Mouse (Mus musculus) ZHBTc4 (cell line): ENCODE results near the gene Borcs6.

ENCODE experiments used
- DNase-seq: peaks from one replicate; pipeline ENCODE4 v3.0.0-alpha.2; 2011; ENCODE audit warnings: low read depth, low spot score

Borcs6 gene

GRCm38 (mm10) chr11:69048151-69048550 is 11.4 kb upstream of the Borcs6 start:
- no peak for DNase-seq

DNA sequence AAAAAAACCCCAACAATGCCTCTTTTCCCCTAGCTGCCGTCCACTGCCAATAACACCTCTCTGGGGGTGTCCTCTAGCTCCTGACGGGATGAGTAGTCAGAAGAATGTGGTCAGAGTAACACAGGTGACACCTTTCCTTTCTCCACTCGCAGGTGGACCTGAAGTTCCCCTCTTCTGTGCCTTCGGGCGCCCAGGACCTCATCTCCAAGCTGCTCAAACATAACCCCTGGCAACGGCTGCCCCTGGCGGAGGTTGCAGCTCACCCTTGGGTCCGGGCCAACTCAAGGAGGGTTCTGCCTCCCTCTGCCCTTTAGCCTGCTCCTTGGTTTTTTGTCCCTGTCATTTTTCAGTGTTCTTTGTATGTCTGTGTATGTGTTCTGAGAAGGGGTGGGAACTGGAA is 8.8 kb upstream of the Borcs6 start:
- DNase-seq, result no peak

- DNase-seq, result no peak
Observed at GRCm38 (mm10) chr11:69051771-69052170, 7.7 kb upstream of the Borcs6 start.

- DNase-seq, result no peak
Observed at GRCm38 (mm10) chr11:69052824-69053421, 6.6 kb upstream of the Borcs6 start.

DNA sequence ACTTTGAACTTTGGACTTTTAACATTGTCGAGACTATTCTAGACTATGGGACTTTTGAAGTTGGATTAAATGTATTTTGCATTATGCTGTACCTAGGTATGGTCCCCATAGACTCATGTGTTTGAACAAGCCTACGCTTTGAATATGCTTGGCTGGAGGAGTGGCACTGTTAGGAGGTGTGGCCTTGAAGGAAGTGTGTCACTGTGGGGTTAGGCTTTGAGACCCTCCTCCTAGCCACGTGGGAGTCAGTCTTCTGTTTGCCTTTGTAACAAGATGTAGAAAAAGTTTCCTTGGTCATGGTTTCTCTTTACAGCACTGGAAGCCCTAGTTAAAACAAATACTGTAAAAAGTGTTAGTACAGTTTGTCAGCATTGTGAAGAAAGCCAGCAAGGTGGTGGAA is 5.7 kb upstream of the Borcs6 start:
- peak; percentile 48 for DNase-seq

DNA sequence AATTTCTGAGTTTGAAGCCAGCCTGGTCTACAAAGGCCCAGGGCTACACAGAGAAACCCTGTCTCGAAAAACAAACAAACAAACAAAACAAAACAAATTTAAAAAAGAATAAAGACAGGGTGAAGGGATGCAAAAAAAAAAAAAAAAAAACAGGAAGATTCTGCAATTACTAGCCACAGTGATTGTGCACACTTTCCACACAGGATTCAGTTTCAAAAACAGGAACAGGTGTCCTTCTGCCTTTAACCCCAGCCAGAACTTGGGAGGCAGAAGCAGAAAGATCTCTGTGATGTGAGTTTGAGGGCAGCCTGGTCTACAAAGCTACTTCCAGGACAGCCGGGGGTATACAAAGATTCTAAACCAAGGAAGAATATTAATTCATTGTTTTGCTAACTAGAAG is 1.3 kb upstream of the Borcs6 start:
- DNase-seq, result no peak

DNA sequence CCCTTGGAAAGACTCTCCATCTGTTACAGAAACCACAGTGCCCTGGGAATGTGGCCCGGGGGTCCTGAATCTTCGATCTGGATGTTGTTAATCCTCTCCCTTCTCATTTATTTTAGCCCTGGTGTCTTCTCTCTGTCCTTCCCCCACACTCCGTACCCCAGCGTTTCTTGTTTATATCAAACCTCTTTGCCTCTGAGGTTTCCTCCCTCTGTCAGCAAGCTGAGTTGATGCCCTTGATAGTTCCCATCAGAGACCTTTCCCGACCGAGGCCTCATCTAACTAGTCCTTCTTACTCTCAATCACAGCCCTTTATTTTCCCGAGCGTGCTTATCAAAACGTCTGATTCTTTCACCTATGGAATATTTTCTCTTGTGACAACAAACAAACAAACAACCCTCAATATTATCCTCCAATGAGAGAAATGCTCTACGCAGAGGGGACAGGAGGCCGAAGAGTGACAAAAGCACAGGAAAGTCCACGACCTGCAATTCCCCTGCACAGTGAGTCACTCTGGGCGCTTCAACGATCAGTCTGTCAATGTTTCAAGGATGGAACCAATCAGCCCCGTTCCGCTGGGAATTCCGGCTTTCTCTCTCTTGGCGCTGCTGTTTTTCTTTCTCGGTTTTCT is 674 bp upstream of the Borcs6 start:
- DNase-seq, result no peak

GRCm38 (mm10) chr11:69059975-69060411 is 476 bp downstream of the Borcs6 start:
- DNase-seq, result no peak

DNA sequence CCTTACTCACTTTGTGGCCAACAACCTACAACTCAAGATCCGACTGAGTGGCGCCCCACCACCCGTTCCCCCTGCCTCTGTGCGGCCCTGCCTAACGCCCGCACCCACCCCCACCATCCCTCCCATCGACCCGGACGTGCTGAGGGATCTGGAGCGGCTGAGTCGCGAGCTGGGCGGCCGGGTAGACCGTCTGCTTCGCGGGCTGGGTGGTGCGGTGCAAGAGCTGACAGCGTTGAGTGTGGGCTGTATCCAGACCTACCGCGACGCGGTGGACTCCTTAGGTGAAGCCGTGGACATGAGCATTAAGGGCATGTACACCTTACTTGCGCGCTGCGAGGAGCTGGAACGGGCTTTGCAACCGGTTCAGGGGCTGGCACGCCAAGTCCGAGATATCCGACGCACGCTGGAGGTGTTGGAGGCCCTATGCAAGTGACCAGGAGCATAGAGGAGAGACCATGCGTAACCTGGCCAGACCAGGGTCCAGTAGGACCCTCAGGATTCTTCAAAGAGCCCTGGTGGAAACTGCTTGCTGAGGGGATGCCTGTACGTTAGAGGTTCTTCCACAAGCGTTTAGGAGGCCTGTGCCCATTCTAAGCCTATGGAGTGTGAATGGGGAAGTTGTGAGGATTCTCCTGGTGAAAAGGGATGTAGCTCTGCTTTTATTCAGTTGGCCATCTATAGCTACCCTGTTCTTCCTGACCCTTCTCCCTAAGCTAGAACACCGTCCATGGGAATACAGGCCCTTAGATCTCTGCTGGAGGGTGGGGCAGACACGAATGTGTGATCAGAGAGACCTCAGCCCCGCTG is 1.1 kb downstream of the Borcs6 start:
- no peak for DNase-seq

- no peak for DNase-seq
Observed at GRCm38 (mm10) chr11:69061255-69061912, 1.9 kb downstream of the Borcs6 start.

GRCm38 (mm10) chr11:69062194-69062760 is 2.8 kb downstream of the Borcs6 start:
- peak; percentile 72 for DNase-seq

- peak; percentile 93 for DNase-seq
Observed at GRCm38 (mm10) chr11:69062761-69063224, 3.3 kb downstream of the Borcs6 start.

- peak; percentile 82 for DNase-seq
Observed at GRCm38 (mm10) chr11:69063413-69064201, 4.1 kb downstream of the Borcs6 start.

DNA sequence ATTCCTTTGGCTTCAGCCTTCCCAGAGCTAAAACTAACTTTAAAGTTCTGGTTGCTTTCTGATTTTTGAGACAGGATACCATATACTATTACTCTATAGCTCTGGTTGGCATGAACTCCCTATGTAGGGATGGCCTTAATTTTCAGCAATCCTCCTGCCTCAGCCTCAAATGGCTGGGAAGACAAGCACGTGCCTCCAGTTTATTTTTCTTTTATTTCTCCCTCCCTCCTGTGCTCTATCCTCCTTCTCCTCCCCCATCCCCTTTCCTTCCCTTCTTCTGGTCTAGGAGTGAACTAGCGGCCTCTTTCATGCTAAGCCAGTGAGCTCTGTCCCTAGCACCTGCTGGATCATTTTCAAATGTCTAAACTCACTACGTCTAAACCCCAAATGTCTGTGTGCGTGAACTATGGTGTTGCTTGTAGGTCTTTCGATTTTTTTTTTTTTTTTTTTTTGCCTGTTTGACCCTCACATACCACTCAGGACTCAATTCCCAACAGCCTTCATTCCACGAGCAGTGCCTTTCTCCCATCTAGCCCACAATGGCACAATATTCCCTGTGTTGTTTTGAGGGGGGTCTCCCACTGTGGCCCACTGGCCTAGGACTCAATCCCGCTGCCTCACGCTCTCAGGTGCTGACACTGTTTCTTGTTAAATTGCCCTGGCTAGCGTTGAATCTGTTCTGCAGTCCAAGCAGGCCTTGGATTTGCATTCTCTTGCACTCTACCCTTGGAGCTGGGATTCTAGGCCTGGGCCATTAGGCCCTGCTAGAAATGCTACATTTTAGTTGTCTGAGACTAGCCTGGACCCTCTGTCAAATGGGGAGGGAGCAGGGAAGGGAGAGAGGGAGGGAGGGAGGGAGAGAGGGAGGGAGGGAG is 5.0 kb downstream of the Borcs6 start:
- no peak for DNase-seq

GRCm38 (mm10) chr11:69065394-69065925 is 5.9 kb downstream of the Borcs6 start:
- DNase-seq, result no peak

DNA sequence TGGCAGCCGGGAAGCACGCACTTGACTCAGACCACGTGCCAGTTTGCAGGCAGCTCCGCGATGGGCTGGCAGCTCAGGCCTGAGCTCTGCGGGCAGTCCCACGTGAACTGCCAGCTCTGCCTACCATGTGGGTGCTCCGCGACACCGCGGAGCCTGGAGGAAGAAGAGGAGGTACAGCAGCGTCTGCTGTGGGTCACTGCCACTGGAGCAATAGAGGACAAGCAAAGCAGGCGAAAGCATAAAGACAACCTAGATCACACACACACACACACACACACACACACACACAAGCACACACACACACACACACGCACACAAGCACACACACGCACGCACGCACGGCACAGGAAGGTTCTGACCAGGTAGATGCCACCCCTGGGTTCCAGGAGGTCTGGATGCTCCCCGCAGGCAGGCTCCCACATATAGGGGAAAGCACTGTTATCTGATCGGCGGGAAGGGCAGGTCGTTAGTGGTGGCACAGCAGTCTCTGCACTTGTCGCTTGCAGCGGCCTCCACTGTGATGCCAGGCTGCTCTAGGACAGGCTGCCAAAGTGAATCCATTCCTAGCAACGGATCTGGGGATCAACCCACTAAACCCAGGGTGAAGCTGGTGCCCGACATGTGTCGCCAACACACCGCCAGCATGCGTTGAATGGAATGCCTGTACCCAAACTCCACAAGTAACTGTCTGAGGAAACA is 6.8 kb downstream of the Borcs6 start:
- peak; percentile 40 for DNase-seq

GRCm38 (mm10) chr11:69066956-69067355 is 7.4 kb downstream of the Borcs6 start:
- DNase-seq, result peak; percentile 93

DNA sequence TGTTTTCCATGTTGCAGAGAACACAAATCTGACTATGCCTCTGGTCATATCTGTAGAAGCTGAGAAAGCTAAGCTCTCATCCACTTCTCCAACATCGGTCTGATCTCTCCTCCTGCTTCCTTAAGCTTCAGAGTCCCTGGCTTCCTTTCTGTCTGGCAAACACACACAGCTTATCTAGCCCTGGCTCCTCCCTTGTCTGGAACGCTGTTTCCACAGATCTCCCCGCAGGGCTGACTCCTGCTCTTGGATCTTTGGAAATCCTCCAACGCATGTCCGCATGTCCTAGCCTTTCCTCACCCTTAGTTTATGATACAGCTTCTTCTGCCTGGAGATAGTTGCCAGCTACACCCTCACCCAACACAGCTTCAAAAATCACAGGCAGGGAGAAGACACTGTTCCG is 8.1 kb downstream of the Borcs6 start:
- no peak for DNase-seq

DNA sequence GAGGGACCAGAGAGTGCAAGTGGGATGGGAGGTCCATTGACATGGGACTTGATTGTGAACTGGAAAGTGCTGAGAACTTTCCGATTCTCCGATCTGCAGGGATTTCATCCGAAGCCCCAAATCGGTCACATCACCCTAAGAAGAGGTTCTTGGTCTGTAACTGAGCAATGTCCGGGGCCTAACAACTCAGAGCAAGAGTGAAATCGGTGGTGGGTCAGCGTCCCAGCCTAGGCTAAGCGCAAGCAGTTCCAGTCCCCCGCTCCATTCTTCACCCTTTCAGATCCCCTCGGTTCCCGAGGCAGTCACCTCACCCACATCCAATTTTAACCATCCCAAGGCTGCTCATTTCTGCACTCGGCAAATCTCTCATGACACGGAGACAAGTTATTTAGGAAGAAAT is 10.6 kb downstream of the Borcs6 start:
- DNase-seq, result no peak
